Comparison of ENCODE assay signal across 28 mouse cellular contexts in genomic region chr19:32259830-32260229, GRCm38 (mm10).
DNase-seq lines count a peak whose midpoint lies in the region; ATAC-seq and TF ChIP-seq lines count a peak whose summit lies in the region.
"Had no signal": no experiment of that assay in that cellular context is flagged by ENCODE, and none has a peak within 500 bp of the region (broad histone marks: within the 10 kb centered on the region; RNA-seq: fewer than 3 reads in every experiment).

No protein-coding gene starts in this region.

- H3K4me2 ChIP-seq in liver, embryonic 13.5 days: no peak overlapping the region
- no peak overlapping the region for H3K4me2 ChIP-seq in liver, embryonic 11.5 days
- H3K4me2 ChIP-seq in intestine, embryonic 15.5 days (replicated peaks): no peak overlapping the region
- H3K4me2 ChIP-seq: limb, embryonic 15.5 days; midbrain, embryonic 11.5 days had no signal

- no peaks in the 10 kb centered on the region for H3K9me3 ChIP-seq in liver, embryonic 13.5 days (replicated peaks)
- H3K9me3 ChIP-seq in liver, embryonic 11.5 days (ENCODE audit: control insufficient read depth, low read length): no peaks in the 10 kb centered on the region
- no peaks in the 10 kb centered on the region for H3K9me3 ChIP-seq in ES-Bruce4 (replicated peaks; ENCODE audit: control insufficient read depth, insufficient read depth, low read length, poor library complexity, severe bottlenecking)
- H3K9me3 ChIP-seq in intestine, embryonic 15.5 days: no peaks in the 10 kb centered on the region
- H3K9me3 ChIP-seq: G1E; limb, embryonic 10.5 days; limb, embryonic 15.5 days had no signal

- no peak for TF ChIP-seq POLR2A in ES-Bruce4 (IDR thresholded peaks at IDR 0.05; ENCODE audit: insufficient read depth, low read length)

- no peak overlapping the region for H3K4me3 ChIP-seq in liver, embryonic 13.5 days (replicated peaks)
- H3K4me3 ChIP-seq in liver, embryonic 11.5 days (ENCODE audit: low read depth, low read length): no peak overlapping the region
- H3K4me3 ChIP-seq in ES-Bruce4 (ENCODE audit: low read depth, low read length): peak overlapping the region; percentile 57
- no peak overlapping the region for H3K4me3 ChIP-seq in intestine, embryonic 15.5 days (replicated peaks)
- H3K4me3 ChIP-seq: erythroblast, embryonic 14.5 days; gastrocnemius, adult 2 months; limb, embryonic 10.5 days; limb, embryonic 15.5 days had no signal

- H3K4me1 ChIP-seq in liver, embryonic 13.5 days (replicated peaks): peaks cover 82% of the 10 kb centered on the region
- H3K4me1 ChIP-seq in liver, embryonic 11.5 days (replicated peaks; ENCODE audit: control insufficient read depth, insufficient read depth, low read length): peaks cover 48% of the 10 kb centered on the region
- H3K4me1 ChIP-seq in ES-Bruce4 (ENCODE audit: control insufficient read depth, insufficient read depth, low read length): peaks cover 10% of the 10 kb centered on the region
- H3K4me1 ChIP-seq in intestine, embryonic 15.5 days (replicated peaks): peaks cover 8% of the 10 kb centered on the region; the same call in 1 of the 2 replicates

- ATAC-seq in liver, embryonic 13.5 days (ENCODE audit: low read depth): no peak
- ATAC-seq in liver, embryonic 11.5 days (replicated peaks; ENCODE audit: low FRiP score): no peak
- ATAC-seq in megakaryocyte, adult 5-6 weeks (ENCODE audit: poor library complexity, severe bottlenecking): peak; percentile 39
- ATAC-seq in intestine, embryonic 15.5 days: no peak
- ATAC-seq: CD4-positive, CD25-positive, alpha-beta regulatory T cell, adult 4 months; forebrain, embryonic 16.5 days; hindbrain, postnatal 0 days; intestine, postnatal 0 days; midbrain, embryonic 16.5 days had no signal

- DNase-seq in liver, embryonic 13.5 days: no peak
- no peak for DNase-seq in liver, embryonic 11.5 days (ENCODE audit: low spot score)
- peak; percentile 29 for DNase-seq in ZHBTc4 (ENCODE audit: low read depth, low spot score)
- DNase-seq in cerebellum, postnatal 25 days: no peak
- DNase-seq: adrenal gland, postnatal 14 days; cerebellum, adult 18-20 months; cerebellum, postnatal 10 days; gastrocnemius, adult 2 months; kidney, postnatal 14 days; layer of hippocampus, adult 9-11 months; lung, adult 2 months; lung, postnatal 10 days; right cerebral cortex, adult 18-20 months; thymus, adult 2 months; thymus, postnatal 36 days had no signal

- no peak for TF ChIP-seq CTCF in ES-Bruce4 (IDR thresholded peaks at IDR 0.05; ENCODE audit: low read depth, low read length)

- WGBS in liver, embryonic 13.5 days (ENCODE audit: insufficient replicate concordance): 67% methylated on average over 2 of the region's 2 CpGs
- 83% methylated on average over 2 of the region's 2 CpGs for WGBS in liver, embryonic 11.5 days
- 90% methylated on average over 2 of the region's 2 CpGs for WGBS in intestine, embryonic 15.5 days

- no peak overlapping the region for H3K9ac ChIP-seq in liver, embryonic 13.5 days
- no peak overlapping the region for H3K9ac ChIP-seq in liver, embryonic 11.5 days (ENCODE audit: low read depth, low read length)
- H3K9ac ChIP-seq in ES-Bruce4 (ENCODE audit: low read depth, poor library complexity, severe bottlenecking): no peak overlapping the region
- no peak overlapping the region for H3K9ac ChIP-seq in intestine, embryonic 15.5 days
- H3K9ac ChIP-seq: limb, embryonic 15.5 days had no signal

- H3K27me3 ChIP-seq in liver, embryonic 13.5 days: no peaks in the 10 kb centered on the region
- no peaks in the 10 kb centered on the region for H3K27me3 ChIP-seq in liver, embryonic 11.5 days (replicated peaks; ENCODE audit: control insufficient read depth, insufficient read depth, low read length)
- H3K27me3 ChIP-seq in ES-Bruce4 (ENCODE audit: control insufficient read depth, insufficient read depth, low read length, poor library complexity, severe bottlenecking): no peaks in the 10 kb centered on the region
- H3K27me3 ChIP-seq in intestine, embryonic 15.5 days (replicated peaks): no peaks in the 10 kb centered on the region
- H3K27me3 ChIP-seq: limb, embryonic 15.5 days had no signal

- H3K36me3 ChIP-seq in liver, embryonic 13.5 days: no peaks in the 10 kb centered on the region
- H3K36me3 ChIP-seq in liver, embryonic 11.5 days (ENCODE audit: control insufficient read depth, insufficient read depth, low read length): no peaks in the 10 kb centered on the region
- no peaks in the 10 kb centered on the region for H3K36me3 ChIP-seq in ES-Bruce4 (ENCODE audit: control insufficient read depth, insufficient read depth, low read length, poor library complexity, severe bottlenecking)
- no peaks in the 10 kb centered on the region for H3K36me3 ChIP-seq in intestine, embryonic 15.5 days
- H3K36me3 ChIP-seq: limb, embryonic 10.5 days; limb, embryonic 15.5 days had no signal

- H3K27ac ChIP-seq in liver, embryonic 13.5 days: peak overlapping the region; percentile 26; the same call in 1 of the 2 replicates
- H3K27ac ChIP-seq in liver, embryonic 11.5 days (ENCODE audit: low read depth, low read length): no peak overlapping the region
- H3K27ac ChIP-seq in ES-Bruce4 (ENCODE audit: insufficient read depth, low read length): peak overlapping the region; percentile 72
- no peak overlapping the region for H3K27ac ChIP-seq in intestine, embryonic 15.5 days
- H3K27ac ChIP-seq: gastrocnemius, adult 2 months; hindbrain, postnatal 0 days; limb, embryonic 10.5 days; limb, embryonic 15.5 days had no signal

- TF ChIP-seq EP300 in ES-Bruce4 (IDR thresholded peaks at IDR 0.05; ENCODE audit: insufficient read depth, low read depth, low read length): no peak

Comparison
In these comparisons a context has a peak if more than half of its experiments do, and no peak if none do; other contexts are left out.
1. H3K27ac ChIP-seq: peak in liver, embryonic 13.5 days (single experiment) and ES-Bruce4 (single experiment); none in liver, embryonic 11.5 days (single experiment) and intestine, embryonic 15.5 days (single experiment).